ENCODE assay signal across 16 mouse cellular contexts in genomic region chr2:115872851-115873250, GRCm38 (mm10).
DNase-seq lines count a peak whose midpoint lies in the region; ATAC-seq and TF ChIP-seq lines count a peak whose summit lies in the region.
"Had no signal": no experiment of that assay in that cellular context is flagged by ENCODE, and none has a peak within 500 bp of the region (broad histone marks: within the 10 kb centered on the region; RNA-seq: fewer than 3 reads in every experiment).

No protein-coding gene starts in this region.

- no peak for ATAC-seq in embryonic facial prominence, embryonic 15.5 days (ENCODE audit: insufficient number of reproducible peaks, low FRiP score, low TSS enrichment, low read depth)
- ATAC-seq in megakaryocyte progenitor cell, adult 5-6 weeks (replicated peaks; ENCODE audit: poor library complexity) = no peak
- ATAC-seq: liver, postnatal 0 days; midbrain, embryonic 15.5 days had no signal

- H3K27me3 ChIP-seq in kidney, adult 2 months (replicated peaks; ENCODE audit: control insufficient read depth, insufficient read depth, low read length) = no peaks in the 10 kb centered on the region; the same call in 1 of the 2 replicates
- H3K27me3 ChIP-seq in embryonic facial prominence, embryonic 15.5 days = no peaks in the 10 kb centered on the region
- H3K27me3 ChIP-seq: megakaryocyte, embryonic 14.5 days; midbrain, embryonic 15.5 days had no signal

- H3K4me1 ChIP-seq in kidney, adult 2 months (ENCODE audit: control insufficient read depth, insufficient read depth, low read length) = 0 out of 2 replicates have a peak, but pooled peaks cover 3% of the 10 kb centered on the region
- H3K4me1 ChIP-seq in embryonic facial prominence, embryonic 15.5 days = peaks cover 18% of the 10 kb centered on the region
- H3K4me1 ChIP-seq: megakaryocyte, embryonic 14.5 days had no signal

- TF ChIP-seq POLR2A in kidney, adult 2 months (IDR thresholded peaks at IDR 0.05; ENCODE audit: low read depth, low read length) = no peak

- no peak for TF ChIP-seq CTCF in kidney, adult 2 months (conservative IDR thresholded peaks at IDR 0.05; ENCODE audit: insufficient read depth, insufficient read length, low read depth, low read length)

- intact Hi-C loops in left cerebral cortex, postnatal 10 days (cut with DNase I) = no loop called here

- 0 out of 2 replicates have a peak overlapping the region, but pooled peaks have one; percentile 4 for H3K4me2 ChIP-seq in embryonic facial prominence, embryonic 15.5 days (replicated peaks)
- H3K4me2 ChIP-seq: limb, embryonic 15.5 days; midbrain, embryonic 15.5 days had no signal

- DNase-seq in embryo, embryonic 11 days = peak; percentile 23
- DNase-seq in embryo, embryonic 10 days (ENCODE audit: low spot score) = no peak
- DNase-seq in kidney, adult 2 months = peak; percentile 57
- no peak for DNase-seq in kidney, adult 9 months
- DNase-seq in kidney, postnatal 4 days = peak; percentile 56 to 72
- DNase-seq in left cerebral cortex, postnatal 10 days (ENCODE audit: extremely low spot score in 1 of 2, low spot score in 2 of 2) = no peak
- DNase-seq: adrenal gland, adult 8-10 months; cerebellum, postnatal 14 days; gastrocnemius, postnatal 14 days; heart, postnatal 36 days; liver, postnatal 0 days had no signal

- 8% methylated on average over 2 of the region's 2 CpGs for WGBS in kidney, adult 2 months
- WGBS in embryonic facial prominence, embryonic 15.5 days = 26% methylated on average over 2 of the region's 2 CpGs

- no peaks in the 10 kb centered on the region for H3K36me3 ChIP-seq in kidney, adult 2 months (ENCODE audit: control insufficient read depth, insufficient read depth, low read length)
- no peaks in the 10 kb centered on the region for H3K36me3 ChIP-seq in embryonic facial prominence, embryonic 15.5 days
- H3K36me3 ChIP-seq: limb, embryonic 15.5 days; midbrain, embryonic 15.5 days had no signal

- H3K9me3 ChIP-seq in embryonic facial prominence, embryonic 15.5 days (replicated peaks) = no peaks in the 10 kb centered on the region
- H3K9me3 ChIP-seq: limb, embryonic 15.5 days; midbrain, embryonic 15.5 days had no signal

- H3K4me3 ChIP-seq in kidney, adult 2 months (ENCODE audit: insufficient read depth, low read depth, low read length) = no peak overlapping the region
- H3K4me3 ChIP-seq in embryonic facial prominence, embryonic 15.5 days (replicated peaks) = no peak overlapping the region
- H3K4me3 ChIP-seq: limb, embryonic 15.5 days; megakaryocyte, embryonic 14.5 days; midbrain, embryonic 15.5 days had no signal

- no peak overlapping the region for H3K9ac ChIP-seq in embryonic facial prominence, embryonic 15.5 days
- H3K9ac ChIP-seq: limb, embryonic 15.5 days; liver, postnatal 0 days; midbrain, embryonic 15.5 days had no signal

- no peak overlapping the region for H3K27ac ChIP-seq in kidney, adult 2 months (ENCODE audit: insufficient read depth, low read depth, low read length)
- no peak overlapping the region for H3K27ac ChIP-seq in embryonic facial prominence, embryonic 15.5 days (replicated peaks)
- H3K27ac ChIP-seq: limb, embryonic 15.5 days; midbrain, embryonic 15.5 days had no signal

Comparison
In these comparisons a context has a peak if more than half of its experiments do, and no peak if none do; other contexts are left out.
1. DNase-seq: peak in embryo, embryonic 11 days (single experiment), kidney, adult 2 months (single experiment) and kidney, postnatal 4 days (2 of 2); none in embryo, embryonic 10 days (single experiment), kidney, adult 9 months (single experiment) and left cerebral cortex, postnatal 10 days (0 of 2).